Mouse (Mus musculus): ENCODE results near the gene Fgfr2.

- TF ChIP-seq POLR2A (IDR thresholded peaks at IDR 0.05; ENCODE audit: low read depth, low read length): no peak
- TF ChIP-seq CTCF (IDR thresholded peaks at IDR 0.05; ENCODE audit: borderline replicate concordance, insufficient read depth, low read length): no peak
Measured at GRCm38 (mm10) chr7:132386316-132386715, 736.8 kb downstream of the Fgfr2 start.
